Mouse (Mus musculus) heart, postnatal 0 days (tissue): Measurements from ENCODE around the gene Fbxo42. TPM values are rescaled to one million over a fixed set of nuclear protein-coding genes. Genes with fewer than 3 reads are reported as not detected.

Experiments used
- ATAC-seq: fragments of 200-750 bp; cut with Nextera tagmentation; 2 replicates; pipeline ENCODE4 v1.8.0; 2017; ENCODE audit warnings: low read depth, moderate number of reproducible peaks, moderate library complexity; ENCODE audit not compliant: insufficient read depth
- DNase-seq: peaks from one replicate; pipeline ENCODE4 v3.0.0-alpha.2; 2016; ENCODE audit warnings: low spot score
- H3K27ac ChIP-seq: fragments of 300-500 bp; sonication (generic); 2 replicates; pipeline ENCODE4 v1.5.1; 2014; ENCODE audit warnings: low read depth, mild to moderate bottlenecking
- H3K27me3 ChIP-seq: fragments of 300-500 bp; sonication (generic); 2 replicates; pipeline ENCODE4 v1.6.1; 2014; ENCODE audit warnings: low read length, mixed read lengths; ENCODE audit not compliant: control insufficient read depth, insufficient read depth
- H3K36me3 ChIP-seq: fragments of 300-500 bp; sonication (generic); replicated peaks from 2 replicates; pipeline ENCODE4 v1.6.1; 2014; ENCODE audit warnings: low read length, mixed read lengths; ENCODE audit not compliant: control insufficient read depth, insufficient read depth
- H3K4me1 ChIP-seq: fragments of 300-500 bp; sonication (generic); 2 replicates; pipeline ENCODE4 v1.6.1; 2014; ENCODE audit warnings: antibody characterized with exemption; ENCODE audit not compliant: control insufficient read depth, insufficient read depth
- H3K4me2 ChIP-seq: fragments of 300-500 bp; sonication (generic); 2 replicates; pipeline ENCODE4 v1.6.1; 2014; ENCODE audit warnings: low read depth, mild to moderate bottlenecking, low read length, moderate library complexity
- H3K4me3 ChIP-seq: fragments of 300-500 bp; sonication (generic); 2 replicates; pipeline ENCODE4 v1.5.1; 2014; ENCODE audit warnings: low read depth, low read length
- H3K9ac ChIP-seq: fragments of 300-500 bp; sonication (generic); replicated peaks from 2 replicates; pipeline ENCODE4 v1.6.1; 2014; ENCODE audit warnings: low read depth, low read length, mixed read lengths
- H3K9me3 ChIP-seq: fragments of 300-500 bp; sonication (generic); replicated peaks from 2 replicates; pipeline ENCODE4 v1.6.1; 2016; ENCODE audit warnings: low read length; ENCODE audit not compliant: control insufficient read depth
- CTCF ChIP-seq: IDR thresholded peaks from 2 replicates; pipeline ENCODE4 v1.5.1; 2016; ENCODE audit warnings: antibody characterized with exemption, control low read depth, low read depth
- EP300 ChIP-seq: IDR thresholded peaks from 2 replicates; pipeline ENCODE4 v1.6.1; 2016; ENCODE audit warnings: antibody characterized with exemption, low read depth
- WGBS: fragments of 180-500 bp; shearing (Covaris S2); extraction: QIAGEN DNeasy Blood & Tissue Kit; methylation state at CpG from one replicate; pipeline ENCODE4 v1.1.7; 2014; 5-methylcytosine and 5-hydroxymethylcytosine counted together
- polyA plus RNA-seq: library from polyadenylated mRNA; unstranded; fragments of >200 nt; fragmentation: Nextera tagmentation; extraction: Ambion mirVana; gene quantifications from 2 replicates; pipeline ENCODE4 v1.2.1, GENCODE M21; 2015
- total RNA-seq: library from RNA; depleted of rRNA; stranded (reverse); fragments of >200 nt; gene quantifications from 2 replicates; pipeline ENCODE4 v1.2.3, GENCODE M21; 2014; ENCODE audit warnings: low replicate concordance

The Fbxo42 gene
- total and polyA plus RNA-seq, 2 experiments from 2014 or later, result 9.1 to 9.5 TPM

GRCm38 (mm10) chr4:141130704-141131342 lies 16.9 kb upstream of the Fbxo42 start:
- Histone ChIP-seq H3K9ac (no peak overlapping the region), H3K4me3 (no peak overlapping the region), H3K9me3 (no peaks in the 10 kb centered on the region), H3K4me1 (peaks cover 38% of the 10 kb centered on the region), H3K27ac (no peak overlapping the region), H3K27me3 (no peaks in the 10 kb centered on the region), H3K36me3 (no peaks in the 10 kb centered on the region), H3K4me2 (no peak overlapping the region)
- DNase-seq (no peak), ATAC-seq (no peak)
- no peak for TF ChIP-seq CTCF
- TF ChIP-seq EP300, result no peak
- 71% methylated on average over 6 of the region's 6 CpGs for WGBS

- DNase-seq, result no peak
- Histone ChIP-seq H3K36me3 (no peaks in the 10 kb centered on the region), H3K27me3 (no peaks in the 10 kb centered on the region), H3K4me1 (peaks cover 46% of the 10 kb centered on the region), H3K4me2 (no peak overlapping the region), H3K4me3 (no peak overlapping the region), H3K27ac (peak overlapping the region; percentile 33; the same call in 1 of the 2 replicates), H3K9ac (no peak overlapping the region), H3K9me3 (no peaks in the 10 kb centered on the region)
- TF ChIP-seq CTCF, result no peak
- TF ChIP-seq EP300, result no peak
- ATAC-seq, result no peak
- WGBS, result 35% methylated on average over 5 of the region's 5 CpGs
Observed at GRCm38 (mm10) chr4:141131531-141132061, 16.1 kb upstream of the Fbxo42 start.

- no peak overlapping the region for H3K9ac ChIP-seq
- ATAC-seq, result no peak
Observed at GRCm38 (mm10) chr4:141132191-141132590, 15.5 kb upstream of the Fbxo42 start.

GRCm38 (mm10) chr4:141133227-141133626 lies 14.5 kb upstream of the Fbxo42 start:
- H3K9ac ChIP-seq, result no peak overlapping the region
- WGBS, result 43% methylated on average over 8 of the region's 8 CpGs
- peaks cover 59% of the 10 kb centered on the region for H3K4me1 ChIP-seq
- no peak overlapping the region for H3K4me3 ChIP-seq
- peak overlapping the region; percentile 30 for H3K27ac ChIP-seq
- ATAC-seq (no peak), DNase-seq (no peak)
- H3K27me3 ChIP-seq, result no peaks in the 10 kb centered on the region
- no peak overlapping the region for H3K4me2 ChIP-seq
- H3K9me3 ChIP-seq, result no peaks in the 10 kb centered on the region
- no peak for TF ChIP-seq CTCF
- no peak for TF ChIP-seq EP300
- no peaks in the 10 kb centered on the region for H3K36me3 ChIP-seq

More at GRCm38 (mm10) chr4:141132191-141132590, 15.5 kb upstream of the Fbxo42 start:
- Histone ChIP-seq H3K27me3 (no peaks in the 10 kb centered on the region), H3K9me3 (no peaks in the 10 kb centered on the region), H3K36me3 (no peaks in the 10 kb centered on the region), H3K27ac (no peak overlapping the region), H3K4me3 (no peak overlapping the region), H3K4me1 (peaks cover 52% of the 10 kb centered on the region), H3K4me2 (no peak overlapping the region)
- DNase-seq, result no peak
- no peak for TF ChIP-seq CTCF
- TF ChIP-seq EP300, result no peak
- 60% methylated on average over 8 of the region's 8 CpGs for WGBS

GRCm38 (mm10) chr4:141134031-141134441 lies 13.7 kb upstream of the Fbxo42 start:
- Histone ChIP-seq H3K36me3 (no peaks in the 10 kb centered on the region), H3K9me3 (no peaks in the 10 kb centered on the region), H3K27me3 (no peaks in the 10 kb centered on the region), H3K4me1 (peaks cover 60% of the 10 kb centered on the region), H3K9ac (no peak overlapping the region), H3K4me2 (no peak overlapping the region), H3K27ac (peak overlapping the region; percentile 56), H3K4me3 (no peak overlapping the region)
- ATAC-seq (no peak), DNase-seq (no peak)
- TF ChIP-seq EP300 (no peak), CTCF (no peak)
- 51% methylated on average over 8 of the region's 8 CpGs for WGBS
